In the genomic region with DNA sequence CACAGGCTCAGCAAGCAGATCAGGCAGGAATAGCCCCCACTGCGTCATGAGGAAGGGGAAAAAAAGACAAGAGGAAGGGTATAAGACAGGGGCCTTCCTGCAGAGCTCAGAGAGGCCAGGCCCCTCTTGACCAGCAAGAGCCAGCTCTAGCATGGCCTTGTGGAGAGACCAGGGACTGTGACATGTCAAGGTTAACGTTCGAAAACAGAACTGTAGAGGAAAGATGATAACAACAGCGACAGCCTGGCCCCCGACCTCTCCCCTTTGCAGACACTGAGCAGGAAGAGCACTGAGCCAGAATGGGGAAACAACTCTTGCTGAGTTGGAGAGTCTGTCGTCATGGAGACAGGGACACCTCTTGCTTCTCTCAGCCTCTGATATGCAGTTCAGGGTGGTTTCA, we compare ENCODE assay signal across 18 mouse cellular contexts.
DNase-seq lines count a peak whose midpoint lies in the region; ATAC-seq lines count a peak whose summit lies in the region.
"Had no signal": no experiment of that assay in that cellular context is flagged by ENCODE, and none has a peak within 500 bp of the region (broad histone marks: within the 10 kb centered on the region; RNA-seq: fewer than 3 reads in every experiment).

No protein-coding gene starts in this region.

- no peak overlapping the region for H3K4me2 ChIP-seq in kidney, embryonic 16.5 days (replicated peaks; ENCODE audit: low read depth, low read length)
- no peak overlapping the region for H3K4me2 ChIP-seq in kidney, embryonic 14.5 days (replicated peaks; ENCODE audit: low read depth, low read length)
- no peak overlapping the region for H3K4me2 ChIP-seq in liver, embryonic 16.5 days (ENCODE audit: low read depth, low read length)
- H3K4me2 ChIP-seq: forebrain, embryonic 13.5 days; hindbrain, embryonic 13.5 days; midbrain, embryonic 13.5 days; neural tube, embryonic 15.5 days had no signal

- H3K9ac ChIP-seq in kidney, embryonic 16.5 days (replicated peaks; ENCODE audit: low read length): no peak overlapping the region
- H3K9ac ChIP-seq in kidney, embryonic 14.5 days (ENCODE audit: low read depth, low read length): no peak overlapping the region
- no peak overlapping the region for H3K9ac ChIP-seq in liver, embryonic 16.5 days (ENCODE audit: low read depth, low read length)
- H3K9ac ChIP-seq: forebrain, embryonic 13.5 days; hindbrain, embryonic 13.5 days; midbrain, embryonic 13.5 days; neural tube, embryonic 15.5 days had no signal

- no peak overlapping the region for H3K4me3 ChIP-seq in heart, embryonic 10.5 days
- H3K4me3 ChIP-seq in kidney, embryonic 16.5 days (ENCODE audit: low read length): no peak overlapping the region
- no peak overlapping the region for H3K4me3 ChIP-seq in kidney, embryonic 14.5 days (ENCODE audit: low read length)
- no peak overlapping the region for H3K4me3 ChIP-seq in liver, embryonic 16.5 days (ENCODE audit: low read depth, low read length)
- H3K4me3 ChIP-seq: embryonic facial prominence, embryonic 10.5 days; forebrain, embryonic 13.5 days; hindbrain, embryonic 13.5 days; midbrain, embryonic 13.5 days; neural tube, embryonic 15.5 days had no signal

- H3K36me3 ChIP-seq in heart, embryonic 10.5 days: no peaks in the 10 kb centered on the region
- no peaks in the 10 kb centered on the region for H3K36me3 ChIP-seq in kidney, embryonic 16.5 days (ENCODE audit: insufficient read depth, low read length)
- no peaks in the 10 kb centered on the region for H3K36me3 ChIP-seq in kidney, embryonic 14.5 days (ENCODE audit: control insufficient read depth, insufficient read depth, low read length)
- H3K36me3 ChIP-seq in liver, embryonic 16.5 days (ENCODE audit: control insufficient read depth, insufficient read depth): no peaks in the 10 kb centered on the region
- H3K36me3 ChIP-seq: embryonic facial prominence, embryonic 10.5 days; hindbrain, embryonic 13.5 days; midbrain, embryonic 13.5 days; neural tube, embryonic 15.5 days had no signal

- H3K27ac ChIP-seq in heart, embryonic 10.5 days: no peak overlapping the region
- no peak overlapping the region for H3K27ac ChIP-seq in kidney, embryonic 16.5 days (ENCODE audit: low read length)
- no peak overlapping the region for H3K27ac ChIP-seq in kidney, embryonic 14.5 days (ENCODE audit: low read depth, low read length)
- no peak overlapping the region for H3K27ac ChIP-seq in liver, embryonic 16.5 days (ENCODE audit: low read length)
- H3K27ac ChIP-seq: embryonic facial prominence, embryonic 10.5 days; forebrain, embryonic 13.5 days; hindbrain, embryonic 13.5 days; macrophage; midbrain, embryonic 13.5 days; neural tube, embryonic 15.5 days had no signal

- peak; percentile 44 for ATAC-seq in kidney, embryonic 16.5 days (ENCODE audit: low FRiP score, low TSS enrichment)
- no peak for ATAC-seq in kidney, embryonic 14.5 days (ENCODE audit: low FRiP score, low TSS enrichment)
- peak; percentile 66 for ATAC-seq in CD4-positive, CD25-positive, alpha-beta regulatory T cell, adult 4 months
- ATAC-seq in liver, embryonic 16.5 days (ENCODE audit: low read depth): peak; percentile 63
- ATAC-seq: forebrain, embryonic 13.5 days; midbrain, embryonic 13.5 days had no signal

- DNase-seq in heart, embryonic 10.5 days (ENCODE audit: low spot score): peak; percentile 76
- no peak for DNase-seq in heart, adult 8-10 months (ENCODE audit: low spot score)
- no peak for DNase-seq in cerebellum, adult 8-10 months
- DNase-seq in cerebellum, postnatal 4 days (ENCODE audit: low spot score in 2 of 2): no peak
- DNase-seq: cerebellum, postnatal 14 days; kidney, adult 9 months; layer of hippocampus, postnatal 36 days; right cerebral cortex, postnatal 4 days had no signal

- no peaks in the 10 kb centered on the region for H3K9me3 ChIP-seq in heart, embryonic 10.5 days
- H3K9me3 ChIP-seq in kidney, embryonic 16.5 days (ENCODE audit: low read length): no peaks in the 10 kb centered on the region
- H3K9me3 ChIP-seq in kidney, embryonic 14.5 days (ENCODE audit: control insufficient read depth, low read length): no peaks in the 10 kb centered on the region
- no peaks in the 10 kb centered on the region for H3K9me3 ChIP-seq in liver, embryonic 16.5 days (replicated peaks; ENCODE audit: control insufficient read depth, low read length)
- H3K9me3 ChIP-seq: embryonic facial prominence, embryonic 10.5 days; forebrain, embryonic 13.5 days; hindbrain, embryonic 13.5 days; midbrain, embryonic 13.5 days; neural tube, embryonic 15.5 days had no signal

- 39% methylated on average over 6 of the region's 6 CpGs for WGBS in heart, embryonic 10.5 days
- WGBS in kidney, embryonic 16.5 days: 42% methylated on average over 6 of the region's 6 CpGs
- WGBS in kidney, embryonic 14.5 days: 44% methylated on average over 6 of the region's 6 CpGs
- WGBS in liver, embryonic 16.5 days (ENCODE audit: insufficient replicate concordance): 8% methylated on average over 6 of the region's 6 CpGs

- no peaks in the 10 kb centered on the region for H3K27me3 ChIP-seq in heart, embryonic 10.5 days (ENCODE audit: insufficient read depth, poor library complexity, severe bottlenecking)
- H3K27me3 ChIP-seq in kidney, embryonic 16.5 days (ENCODE audit: insufficient read depth, low read length): no peaks in the 10 kb centered on the region
- no peaks in the 10 kb centered on the region for H3K27me3 ChIP-seq in kidney, embryonic 14.5 days (ENCODE audit: control insufficient read depth, insufficient read depth, low read length)
- no peaks in the 10 kb centered on the region for H3K27me3 ChIP-seq in liver, embryonic 16.5 days (ENCODE audit: control insufficient read depth, insufficient read depth, low read depth, low read length)
- H3K27me3 ChIP-seq: forebrain, embryonic 13.5 days; hindbrain, embryonic 13.5 days; neural tube, embryonic 15.5 days had no signal

- H3K4me1 ChIP-seq in heart, embryonic 10.5 days: peaks cover 16% of the 10 kb centered on the region
- 0 out of 2 replicates have a peak, but pooled peaks cover 9% of the 10 kb centered on the region for H3K4me1 ChIP-seq in kidney, embryonic 16.5 days (ENCODE audit: insufficient read depth, low read length)
- 0 out of 2 replicates have a peak, but pooled peaks cover 2% of the 10 kb centered on the region for H3K4me1 ChIP-seq in kidney, embryonic 14.5 days (ENCODE audit: control insufficient read depth, insufficient read depth, low read length)
- no peaks in the 10 kb centered on the region for H3K4me1 ChIP-seq in liver, embryonic 16.5 days (ENCODE audit: control insufficient read depth, low read depth, low read length)
- H3K4me1 ChIP-seq: forebrain, embryonic 13.5 days; hindbrain, embryonic 13.5 days; midbrain, embryonic 13.5 days; neural tube, embryonic 15.5 days had no signal
